Mouse (Mus musculus) CH12.LX (cell line): ENCODE results near the gene Zbtb25. TPM values are rescaled to one million over a fixed set of nuclear protein-coding genes. Genes with fewer than 3 reads are reported as not detected.

Experiments used
- DNase-seq: peaks from one replicate; pipeline ENCODE4 v3.0.0-alpha.2; 2013; ENCODE audit errors: extremely low read depth
- H3K27ac ChIP-seq: 2 replicates; pipeline ENCODE4 v1.5.1; 2012; ENCODE audit warnings: low read depth, mild to moderate bottlenecking, control low read depth, moderate library complexity; ENCODE audit not compliant: insufficient read depth
- H3K27me3 ChIP-seq: replicated peaks from 2 replicates; pipeline ENCODE3; 2012; ENCODE audit warnings: inconsistent platforms
- H3K36me3 ChIP-seq, 2 experiments: replicated peaks in 1 of 2; 2 replicates each; pipeline versions ENCODE3 to v1.6.1; 2012; ENCODE audit warnings: inconsistent platforms in 1 of 2, low read length in 1 of 2, mild to moderate bottlenecking in 1 of 2, mixed read lengths in 1 of 2, moderate library complexity in 1 of 2; ENCODE audit not compliant: control insufficient read depth in 1 of 2, insufficient read depth in 1 of 2
- H3K4me1 ChIP-seq, 2 experiments: 2 replicates each; pipeline ENCODE4 v1.6.1; 2012; ENCODE audit warnings: inconsistent platforms in 1 of 2, moderate library complexity in 1 of 2; ENCODE audit not compliant: insufficient read depth in 2 of 2, control insufficient read depth in 1 of 2
- H3K4me2 ChIP-seq: 2 replicates; pipeline ENCODE4 v1.6.1; 2012; ENCODE audit warnings: low read depth, mild to moderate bottlenecking, control low read depth; ENCODE audit not compliant: poor library complexity, insufficient read depth, severe bottlenecking
- H3K4me3 ChIP-seq, 3 experiments: fragments of 150-350 bp in 1 of 3; sonication (generic) in 1 of 3; replicated peaks in 1 of 3; 2 replicates each; pipeline versions ENCODE3 to v1.5.1; 2011 to 2012; ENCODE audit warnings: low read depth in 2 of 3, low read length in 2 of 3, mild to moderate bottlenecking in 2 of 3, moderate library complexity in 2 of 3, control low read depth in 1 of 3, improper control_type of control experiment in 1 of 3, inconsistent platforms in 1 of 3, mixed read lengths in 1 of 3; ENCODE audit not compliant: poor library complexity in 1 of 3
- H3K79me2 ChIP-seq: replicated peaks from 2 replicates; pipeline ENCODE4 v1.6.1; 2012; ENCODE audit warnings: mild to moderate bottlenecking, moderate library complexity; ENCODE audit not compliant: control insufficient read depth, poor library complexity, insufficient read depth, severe bottlenecking; ENCODE audit errors: extremely low read depth
- H3K9ac ChIP-seq: 2 replicates; pipeline ENCODE4 v1.6.1; 2012; ENCODE audit warnings: low read depth, mild to moderate bottlenecking, control low read depth, moderate library complexity; ENCODE audit not compliant: insufficient read depth
- H3K9me3 ChIP-seq: replicated peaks from 2 replicates; pipeline ENCODE3; 2012; ENCODE audit warnings: low read length, inconsistent platforms, mixed read lengths
- BHLHE40 ChIP-seq: IDR thresholded peaks from 2 replicates; pipeline ENCODE4 v1.6.1; 2011; ENCODE audit warnings: mild to moderate bottlenecking, low read depth, low read length, improper control_type of control experiment
- E2F4 ChIP-seq: IDR thresholded peaks from 2 replicates; pipeline ENCODE4 v1.6.1; 2011; ENCODE audit warnings: low read depth, low read length, improper control_type of control experiment; ENCODE audit not compliant: insufficient replicate concordance
- GABPA ChIP-seq: IDR thresholded peaks from 2 replicates; pipeline ENCODE4 v1.6.1; 2012; ENCODE audit warnings: low read depth, low read length, improper control_type of control experiment, inconsistent platforms; ENCODE audit not compliant: insufficient replicate concordance
- JUN ChIP-seq: IDR thresholded peaks from 2 replicates; pipeline ENCODE4 v1.6.1; 2011; ENCODE audit warnings: low read depth, mild to moderate bottlenecking, low read length, improper control_type of control experiment, moderate library complexity; ENCODE audit not compliant: insufficient read depth
- MAFK ChIP-seq: IDR thresholded peaks from 2 replicates; pipeline ENCODE4 v1.6.1; 2011; ENCODE audit warnings: low read length, improper control_type of control experiment; ENCODE audit not compliant: insufficient replicate concordance
- MAX ChIP-seq: IDR thresholded peaks from 2 replicates; pipeline ENCODE4 v1.6.1; 2011; ENCODE audit warnings: low read length, improper control_type of control experiment
- MAZ ChIP-seq: IDR thresholded peaks from 2 replicates; pipeline ENCODE4 v1.6.1; 2012; ENCODE audit warnings: low read depth, mild to moderate bottlenecking, inconsistent platforms, low read length, improper control_type of control experiment, moderate library complexity
- RAD21 ChIP-seq: IDR thresholded peaks from 2 replicates; pipeline ENCODE4 v1.6.1; 2011; ENCODE audit warnings: low read depth, mild to moderate bottlenecking, low read length, improper control_type of control experiment, moderate library complexity
- USF1 ChIP-seq: IDR thresholded peaks from 2 replicates; pipeline ENCODE4 v1.6.1; 2014; ENCODE audit warnings: low read depth, mild to moderate bottlenecking, inconsistent platforms, low read length, improper control_type of control experiment
- ZC3H11A ChIP-seq: IDR thresholded peaks from 2 replicates; pipeline ENCODE4 v1.6.1; 2012; ENCODE audit warnings: low read depth, mild to moderate bottlenecking, inconsistent platforms, low read length, improper control_type of control experiment
- dilution Hi-C: fragments of 300-500 bp; cut with MboI; formaldehyde crosslinking; loops from 2 replicates; pipeline ENCODE4 v1.14.3; 2020; ENCODE audit warnings: low sequenced_read_pairs; ENCODE audit not compliant: extremely low pct_unique_long_range_greater_than_20kb, extremely low pct_ligation_motif_present
- in situ Hi-C: fragments of 300-500 bp; cut with MboI; formaldehyde crosslinking; loops from 3 replicates; pipeline ENCODE4 v1.14.3; 2019; ENCODE audit warnings: low sequenced_read_pairs, low pct_ligation_motif_present, low pct_unique_long_range_greater_than_20kb, mixed read lengths
- polyA plus RNA-seq: library from polyadenylated mRNA; unstranded; fragments of >175 nt; gene quantifications from 2 replicates; pipeline ENCODE4 v1.2.1, GENCODE M21; 2012; ENCODE audit warnings: low read depth; ENCODE audit not compliant: insufficient read length
- total RNA-seq, 2 experiments: library from RNA; depleted of rRNA; stranded (reverse); fragments of 300-350 nt in 1 of 2; fragments of >200 nt in 1 of 2; gene quantifications; 2 replicates each; pipeline ENCODE4 v1.2.3; 2012 to 2014

The Zbtb25 gene
- total and polyA plus RNA-seq, 3 experiments: 7.2 to 18.7 (median 7.3) TPM

- no peak overlapping the region for H3K4me2 ChIP-seq
- no peak overlapping the region for H3K27ac ChIP-seq
- no peaks in the 10 kb centered on the region; the same call in 1 of the 2 replicates for H3K79me2 ChIP-seq
- H3K4me3 ChIP-seq: no peak overlapping the region
- peaks cover 60 to 97% of the 10 kb centered on the region in 2 experiments for H3K36me3 ChIP-seq
- no peak overlapping the region for H3K9ac ChIP-seq
- H3K9me3 ChIP-seq: no peaks in the 10 kb centered on the region
- TF ChIP-seq ZC3H11A: no peak
- TF ChIP-seq MAX: no peak
- no peak for TF ChIP-seq USF1
- TF ChIP-seq MAZ: no peak
- no peak for TF ChIP-seq E2F4
- TF ChIP-seq RAD21: no peak
- TF ChIP-seq GABPA: no peak
- TF ChIP-seq BHLHE40: no peak
- TF ChIP-seq MAFK: no peak
- no peak for TF ChIP-seq JUN
- TF ChIP-seq, all 38 proteins: peak for 0
- DNase-seq: no peak
- in situ Hi-C loops: loop anchor here (5.0 kb wide), 1 partner anchor 34 kb away; no protein-coding TSS in a partner anchor
- dilution Hi-C loops: no loop called here
- Histone ChIP-seq H3K27me3 (no peaks in the 10 kb centered on the region), H3K4me1 (no peaks in the 10 kb centered on the region)
These were observed 71.6 kb downstream of the Zbtb25 start for GRCm38 (mm10) chr12:76297830-76298229.

Other genes starting within 250 kb of the Zbtb25 start
- 0.04 TPM in 2 replicates for gene Esr2, start 192.3 kb downstream of the Zbtb25 start, total RNA-seq (2012; rRNA removed)
- gene Esr2, start 192.3 kb downstream of the Zbtb25 start, total RNA-seq (2014; rRNA removed): not detected in 2 replicates
- not detected in 2 replicates for gene Esr2, start 192.3 kb downstream of the Zbtb25 start, polyA plus RNA-seq
- gene Tex21, start 122.9 kb downstream of the Zbtb25 start, total RNA-seq (2012; rRNA removed): 0.25 and 0.42 TPM in 2 replicates
- 0.11 TPM in 1 of 2 replicates, not detected in the other for gene Tex21, start 122.9 kb downstream of the Zbtb25 start, total RNA-seq (2014; rRNA removed)
- gene Tex21, start 122.9 kb downstream of the Zbtb25 start, polyA plus RNA-seq: 0.15 and 0.29 TPM in 2 replicates
- gene Mthfd1, start 114.3 kb downstream of the Zbtb25 start, total RNA-seq (2012; rRNA removed): 110 and 144 TPM in 2 replicates
- 112 and 126 TPM in 2 replicates for gene Mthfd1, start 114.3 kb downstream of the Zbtb25 start, total RNA-seq (2014; rRNA removed)
- 133 and 140 TPM in 2 replicates for gene Mthfd1, start 114.3 kb downstream of the Zbtb25 start, polyA plus RNA-seq
- 0.38 and 0.67 TPM in 2 replicates for gene Akap5, start 44.7 kb downstream of the Zbtb25 start, total RNA-seq (2012; rRNA removed)
- 0.27 and 0.32 TPM in 2 replicates for gene Akap5, start 44.7 kb downstream of the Zbtb25 start, total RNA-seq (2014; rRNA removed)
- 0.76 and 0.89 TPM in 2 replicates for gene Akap5, start 44.7 kb downstream of the Zbtb25 start, polyA plus RNA-seq
- 6.4 and 7.5 TPM in 2 replicates for gene Zbtb1, start 664 bp upstream of the Zbtb25 start, total RNA-seq (2012; rRNA removed)
- 22.0 and 24.9 TPM in 2 replicates for gene Zbtb1, start 664 bp upstream of the Zbtb25 start, total RNA-seq (2014; rRNA removed)
- 16.0 and 17.1 TPM in 2 replicates for gene Zbtb1, start 664 bp upstream of the Zbtb25 start, polyA plus RNA-seq
- 4.7 and 5.3 TPM in 2 replicates for gene Hspa2, start 34.6 kb upstream of the Zbtb25 start, total RNA-seq (2012; rRNA removed)
- 3.4 and 3.6 TPM in 2 replicates for gene Hspa2, start 34.6 kb upstream of the Zbtb25 start, total RNA-seq (2014; rRNA removed)
- gene Hspa2, start 34.6 kb upstream of the Zbtb25 start, polyA plus RNA-seq: 3.4 and 3.8 TPM in 2 replicates
- not detected in 2 replicates for gene Ppp1r36, start 47.9 kb upstream of the Zbtb25 start, total RNA-seq (2012; rRNA removed)
- not detected in 2 replicates for gene Ppp1r36, start 47.9 kb upstream of the Zbtb25 start, total RNA-seq (2014; rRNA removed)
- not detected in 2 replicates for gene Ppp1r36, start 47.9 kb upstream of the Zbtb25 start, polyA plus RNA-seq
- 4.1 and 6.1 TPM in 2 replicates for gene Plekhg3, start 161.3 kb upstream of the Zbtb25 start, total RNA-seq (2012; rRNA removed)
- gene Plekhg3, start 161.3 kb upstream of the Zbtb25 start, total RNA-seq (2014; rRNA removed): 0.04 and 0.16 TPM in 2 replicates
- gene Plekhg3, start 161.3 kb upstream of the Zbtb25 start, polyA plus RNA-seq: 0.27 and 0.37 TPM in 2 replicates